Mouse (Mus musculus) hindbrain, postnatal 0 days (tissue): ENCODE data around the gene F3. TPM values are rescaled to one million over a fixed set of nuclear protein-coding genes. Genes with fewer than 3 reads are reported as not detected.
A peak's percentile ranks its signal among the peaks of the same experiment; 100 is the strongest.

Experiments used
- ATAC-seq: fragments of 200-750 bp; cut with Nextera tagmentation; 2 replicates; pipeline ENCODE4 v1.8.0; 2017; ENCODE audit warnings: mild to moderate bottlenecking, moderate TSS enrichment, moderate library complexity
- DNase-seq: peaks from one replicate; pipeline ENCODE4 v3.0.0-alpha.2; 2015; ENCODE audit warnings: low spot score
- H3K27ac ChIP-seq: fragments of 300-500 bp; sonication (generic); 2 replicates; pipeline ENCODE4 v1.5.1; 2014; ENCODE audit warnings: mild to moderate bottlenecking
- H3K27me3 ChIP-seq: fragments of 300-500 bp; sonication (generic); 2 replicates; pipeline ENCODE4 v1.6.1; 2014; ENCODE audit warnings: low read length, mixed read lengths; ENCODE audit not compliant: insufficient read depth
- H3K36me3 ChIP-seq: fragments of 300-500 bp; sonication (generic); 2 replicates; pipeline ENCODE4 v1.6.1; 2014; ENCODE audit warnings: low read length, mixed read lengths; ENCODE audit not compliant: insufficient read depth
- H3K4me1 ChIP-seq: fragments of 300-500 bp; sonication (generic); 2 replicates; pipeline ENCODE4 v1.6.1; 2014; ENCODE audit warnings: antibody characterized with exemption, low read length, mixed read lengths; ENCODE audit not compliant: insufficient read depth
- H3K4me2 ChIP-seq: fragments of 300-500 bp; sonication (generic); 2 replicates; pipeline ENCODE4 v1.6.1; 2014; ENCODE audit warnings: low read depth, mild to moderate bottlenecking, low read length, moderate library complexity, mixed read lengths
- H3K4me3 ChIP-seq: fragments of 300-500 bp; sonication (generic); 2 replicates; pipeline ENCODE4 v1.5.1; 2014; ENCODE audit warnings: low read length
- H3K9ac ChIP-seq: fragments of 300-500 bp; sonication (generic); replicated peaks from 2 replicates; pipeline ENCODE4 v1.6.1; 2014; ENCODE audit warnings: mild to moderate bottlenecking, low read length, moderate library complexity, mixed read lengths
- H3K9me3 ChIP-seq: fragments of 300-500 bp; sonication (generic); 2 replicates; pipeline ENCODE4 v1.6.1; 2016; ENCODE audit warnings: low read length, mixed read lengths
- CTCF ChIP-seq: IDR thresholded peaks from 2 replicates; pipeline ENCODE4 v1.5.1; 2016; ENCODE audit warnings: antibody characterized with exemption, control low read depth, low read depth
- WGBS: fragments of 180-500 bp; shearing (Covaris S2); extraction: QIAGEN DNeasy Blood & Tissue Kit; methylation state at CpG from one replicate; pipeline ENCODE4 v1.1.7; 2014; 5-methylcytosine and 5-hydroxymethylcytosine counted together
- polyA plus RNA-seq: library from polyadenylated mRNA; unstranded; fragments of >200 nt; fragmentation: Nextera tagmentation; extraction: Ambion mirVana; gene quantifications from 2 replicates; pipeline ENCODE4 v1.2.1, GENCODE M21; 2015
- total RNA-seq: library from RNA; depleted of rRNA; stranded (reverse); fragments of >200 nt; gene quantifications from 2 replicates; pipeline ENCODE4 v1.2.3, GENCODE M21; 2014; rRNA removed

F3 gene
- total and polyA plus RNA-seq, 2 experiments from 2014 or later = 12.0 to 15.2 TPM

DNA sequence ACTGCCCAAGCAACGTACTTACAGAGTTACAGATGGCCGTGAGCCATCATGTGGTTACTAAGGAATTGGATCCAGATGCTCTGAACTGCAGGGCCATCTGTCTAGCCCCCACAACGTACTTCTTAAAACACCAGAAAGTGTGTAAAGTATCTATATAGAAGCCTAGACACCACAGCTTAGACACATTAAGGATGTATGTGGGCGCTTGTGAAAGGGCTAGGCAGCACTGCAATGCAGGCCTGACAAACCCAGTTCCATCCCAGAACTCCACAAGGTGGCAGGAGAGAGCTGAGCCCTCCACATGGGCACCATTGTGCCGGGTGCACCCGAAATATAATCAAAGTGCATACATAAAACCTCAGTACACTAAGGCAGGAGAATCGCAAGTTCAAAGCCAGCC lies 54.6 kb downstream of the F3 start:
- H3K9ac ChIP-seq = no peak overlapping the region
- no peaks in the 10 kb centered on the region for H3K4me1 ChIP-seq
- WGBS = 47% methylated on average over 7 of the region's 7 CpGs
- H3K27ac ChIP-seq = no peak overlapping the region
- no peaks in the 10 kb centered on the region for H3K36me3 ChIP-seq
- H3K4me2 ChIP-seq = no peak overlapping the region
- H3K27me3 ChIP-seq = no peaks in the 10 kb centered on the region
- ATAC-seq = peak; percentile 76; the same call in 1 of the 2 replicates
- peak; percentile 71 for DNase-seq
- TF ChIP-seq CTCF = peak; percentile 81
- H3K9me3 ChIP-seq = no peaks in the 10 kb centered on the region
- no peak overlapping the region for H3K4me3 ChIP-seq

DNA sequence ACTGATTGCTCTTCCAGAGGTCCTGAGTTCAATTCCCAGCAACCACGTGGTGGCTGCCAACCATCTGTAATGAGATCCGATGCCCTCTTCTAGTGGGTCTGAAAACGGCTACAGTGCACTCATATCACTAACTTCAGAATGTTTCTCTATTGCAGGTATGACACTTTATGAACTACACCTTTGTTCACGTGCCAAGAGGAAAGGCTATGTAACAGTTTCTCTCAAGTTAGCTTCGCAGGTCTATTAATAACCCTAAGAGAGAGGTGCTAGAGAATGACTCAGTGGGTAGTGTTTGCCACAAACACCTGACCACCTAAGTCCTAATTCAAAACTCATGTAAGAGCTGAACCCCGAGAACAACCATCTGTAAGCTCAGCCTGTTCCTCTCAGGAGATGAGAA lies 59.7 kb downstream of the F3 start:
- no peaks in the 10 kb centered on the region for H3K4me1 ChIP-seq
- TF ChIP-seq CTCF = no peak
- H3K4me3 ChIP-seq = no peak overlapping the region

More for the DNA sequence above, 59.7 kb downstream of the F3 start:
- Histone ChIP-seq H3K27me3 (no peaks in the 10 kb centered on the region), H3K4me2 (no peak overlapping the region), H3K27ac (no peak overlapping the region), H3K9ac (no peak overlapping the region), H3K9me3 (no peaks in the 10 kb centered on the region), H3K36me3 (no peaks in the 10 kb centered on the region)
- no peak for ATAC-seq
- DNase-seq = no peak
- 84% methylated on average over 6 of the region's 6 CpGs for WGBS

Other genes starting within 250 kb of the F3 start
- 0.14 and 0.68 TPM in 2 replicates for gene Slc44a3, start 191.1 kb upstream of the F3 start, total RNA-seq
- gene Slc44a3, start 191.1 kb upstream of the F3 start, polyA plus RNA-seq = 0.51 and 0.96 TPM in 2 replicates
- gene 4930432M17Rik, start 52.8 kb upstream of the F3 start, total RNA-seq = not detected in 2 replicates
- not detected in 2 replicates for gene 4930432M17Rik, start 52.8 kb upstream of the F3 start, polyA plus RNA-seq
- 50.1 and 53.5 TPM in 2 replicates for gene Abcd3, start 91.8 kb downstream of the F3 start, total RNA-seq
- 85.9 and 89.5 TPM in 2 replicates for gene Abcd3, start 91.8 kb downstream of the F3 start, polyA plus RNA-seq
- 21.7 and 21.8 TPM in 2 replicates for gene Arhgap29, start 229.0 kb downstream of the F3 start, total RNA-seq
- 13.6 and 14.8 TPM in 2 replicates for gene Arhgap29, start 229.0 kb downstream of the F3 start, polyA plus RNA-seq